Mouse (Mus musculus) heart, adult 8-10 months (tissue): Measurements from ENCODE around the gene Arl4d. TPM values are rescaled to one million over a fixed set of nuclear protein-coding genes. Genes with fewer than 3 reads are reported as not detected.

Experiments used
- total RNA-seq, 4 experiments: library from RNA; stranded (reverse); gene quantifications; 2 replicates each; pipeline ENCODE4 v1.2.4; 2022

The Arl4d gene
- total RNA-seq, 4 experiments from 2014 or later: 21.1 to 30.1 (median 27.0) TPM

Other genes with a start within 250 kb of the Arl4d start
- 10 to 100 TPM; 12.3 to 25.8 (median 22.4) TPM for gene Aarsd1, start 247.9 kb upstream of the Arl4d start, total RNA-seq
- 10 to 100 TPM in 1 of 4 experiments, 1 to 10 TPM in 3; 5.0 to 11.5 (median 6.8) TPM for gene Gm27029, start 240.7 kb upstream of the Arl4d start, total RNA-seq
- gene Rundc1, start 240.5 kb upstream of the Arl4d start, total RNA-seq: 10 to 100 TPM; 10.5 to 13.1 (median 11.8) TPM
- gene Ptges3l, start 240.2 kb upstream of the Arl4d start, total RNA-seq: 10 to 100 TPM; 46.5 to 67.8 (median 61.1) TPM
- gene Rpl27, start 223.2 kb upstream of the Arl4d start, total RNA-seq: 10 to 100 TPM; 29.2 to 41.5 (median 39.2) TPM
- gene Ifi35, start 217.1 kb upstream of the Arl4d start, total RNA-seq: 10 to 100 TPM; 13.4 to 14.6 (median 13.9) TPM
- 1 to 10 TPM; 5.3 to 7.5 (median 6.2) TPM for gene Rnd2, start 200.5 kb upstream of the Arl4d start, total RNA-seq
- 10 to 100 TPM; 20.6 to 23.2 (median 21.8) TPM for gene Vat1, start 199.3 kb upstream of the Arl4d start, total RNA-seq
- gene Brca1, start 113.6 kb upstream of the Arl4d start, total RNA-seq: under 1 TPM; 0.22 to 0.57 (median 0.35) TPM
- 100 to 1,000 TPM in 1 of 4 experiments, 10 to 100 TPM in 3; 91.5 to 100 (median 96.2) TPM for gene Nbr1, start 113.4 kb upstream of the Arl4d start, total RNA-seq
- 1 to 10 TPM; 3.8 to 6.8 (median 4.1) TPM for gene Tmem106a, start 83.3 kb upstream of the Arl4d start, total RNA-seq
- gene Gm11634, start 66.3 kb upstream of the Arl4d start, total RNA-seq: not detected
- 10 to 100 TPM; 47.9 to 60.0 (median 55.8) TPM for gene Rdm1, start 38.3 kb upstream of the Arl4d start, total RNA-seq
- gene Dhx8, start 67.4 kb downstream of the Arl4d start, total RNA-seq: 10 to 100 TPM; 13.6 to 15.8 (median 14.6) TPM
- under 1 TPM in 2 of 4 experiments, not detected in 2; 0.68 to 0.86 TPM for gene Etv4, start 119.8 kb downstream of the Arl4d start, total RNA-seq
- gene Meox1, start 228.8 kb downstream of the Arl4d start, total RNA-seq: 1 to 10 TPM; 3.7 to 6.6 (median 6.3) TPM